Mouse (Mus musculus): Measurements from ENCODE around the gene Lgals1.
"Not testable (repeated sequence)": the region's sequence is repeated elsewhere in the genome, so short reads cannot be mapped to it uniquely, and the experiment has no call there.

Gene Lgals1

GRCm38 (mm10) chr15:78926021-78926919 lies at the start of gene Lgals1:
Gene Lgals1, plus strand, starts transcription at chr15:78926725.
- peak; percentile 96 for DNase-seq (ENCODE audit: low read depth, low spot score)

GRCm38 (mm10) chr15:78876991-78877809 lies 49.3 kb upstream of the Lgals1 start, which contains the start of gene Gga1:
Gene Gga1, plus strand, starts transcription at chr15:78877190.
- DNase-seq (ENCODE audit: low read depth, low spot score): peak; percentile 95

GRCm38 (mm10) chr15:78877810-78878390 lies 48.6 kb upstream of the Lgals1 start:
- DNase-seq (ENCODE audit: low read depth, low spot score): no peak

- DNase-seq (ENCODE audit: low read depth, low spot score): not testable (repeated sequence)
Observed at GRCm38 (mm10) chr15:78878792-78879516, 47.6 kb upstream of the Lgals1 start.

- no peak for DNase-seq (ENCODE audit: low read depth, low spot score)
Observed at GRCm38 (mm10) chr15:78880432-78880831, 46.1 kb upstream of the Lgals1 start.

GRCm38 (mm10) chr15:78881828-78882227 lies 44.7 kb upstream of the Lgals1 start:
- DNase-seq (ENCODE audit: low read depth, low spot score): no peak

- no peak for DNase-seq (ENCODE audit: low read depth, low spot score)
Observed at GRCm38 (mm10) chr15:78889401-78889853, 37.1 kb upstream of the Lgals1 start.

GRCm38 (mm10) chr15:78892440-78892839 lies 34.1 kb upstream of the Lgals1 start:
- no peak for DNase-seq (ENCODE audit: low read depth, low spot score)

- no peak for DNase-seq (ENCODE audit: low read depth, low spot score)
Observed at GRCm38 (mm10) chr15:78894726-78895125, 31.8 kb upstream of the Lgals1 start.

- no peak for DNase-seq (ENCODE audit: low read depth, low spot score)
Observed at GRCm38 (mm10) chr15:78895741-78896140, 30.8 kb upstream of the Lgals1 start.

- DNase-seq (ENCODE audit: low read depth, low spot score): no peak
Observed at GRCm38 (mm10) chr15:78896149-78896548, 30.4 kb upstream of the Lgals1 start.

GRCm38 (mm10) chr15:78897488-78897887 lies 29.0 kb upstream of the Lgals1 start:
- DNase-seq (ENCODE audit: low read depth, low spot score): no peak

- no peak for DNase-seq (ENCODE audit: low read depth, low spot score)
Observed at GRCm38 (mm10) chr15:78898507-78899001, 28.0 kb upstream of the Lgals1 start.

- DNase-seq (ENCODE audit: low read depth, low spot score): no peak
Observed at GRCm38 (mm10) chr15:78899409-78899739, 27.2 kb upstream of the Lgals1 start, which contains the start of gene Gm49510. Gene Gm49510, plus strand, starts transcription at chr15:78899667.

GRCm38 (mm10) chr15:78899740-78900584 lies 26.6 kb upstream of the Lgals1 start, which contains the start of gene Sh3bp1:
Gene Sh3bp1, plus strand, starts transcription at chr15:78899768.
- no peak for DNase-seq (ENCODE audit: low read depth, low spot score)

- no peak for DNase-seq (ENCODE audit: low read depth, low spot score)
Observed at GRCm38 (mm10) chr15:78900585-78901421, 25.7 kb upstream of the Lgals1 start.

- no peak for DNase-seq (ENCODE audit: low read depth, low spot score)
Observed at GRCm38 (mm10) chr15:78901422-78901789, 25.1 kb upstream of the Lgals1 start.

- peak; percentile 72 for DNase-seq (ENCODE audit: low read depth, low spot score)
Observed at GRCm38 (mm10) chr15:78903243-78903642, 23.3 kb upstream of the Lgals1 start.

GRCm38 (mm10) chr15:78908399-78908798 lies 18.1 kb upstream of the Lgals1 start:
- no peak for DNase-seq (ENCODE audit: low read depth, low spot score)

All from skeletal muscle tissue, adult 2 months (tissue).